Mouse (Mus musculus) thymus, postnatal 14 days (tissue): Measurements from ENCODE around the gene Ptpre.
"Not testable (repeated sequence)": the region's sequence is repeated elsewhere in the genome, so short reads cannot be mapped to it uniquely, and the experiment has no call there.

Experiments
- DNase-seq: peaks from one replicate; pipeline ENCODE4 v3.0.0; 2021

Gene Ptpre

GRCm38 (mm10) chr7:135650061-135650460 lies 112.8 kb downstream of the Ptpre start:
- DNase-seq: no peak

DNA sequence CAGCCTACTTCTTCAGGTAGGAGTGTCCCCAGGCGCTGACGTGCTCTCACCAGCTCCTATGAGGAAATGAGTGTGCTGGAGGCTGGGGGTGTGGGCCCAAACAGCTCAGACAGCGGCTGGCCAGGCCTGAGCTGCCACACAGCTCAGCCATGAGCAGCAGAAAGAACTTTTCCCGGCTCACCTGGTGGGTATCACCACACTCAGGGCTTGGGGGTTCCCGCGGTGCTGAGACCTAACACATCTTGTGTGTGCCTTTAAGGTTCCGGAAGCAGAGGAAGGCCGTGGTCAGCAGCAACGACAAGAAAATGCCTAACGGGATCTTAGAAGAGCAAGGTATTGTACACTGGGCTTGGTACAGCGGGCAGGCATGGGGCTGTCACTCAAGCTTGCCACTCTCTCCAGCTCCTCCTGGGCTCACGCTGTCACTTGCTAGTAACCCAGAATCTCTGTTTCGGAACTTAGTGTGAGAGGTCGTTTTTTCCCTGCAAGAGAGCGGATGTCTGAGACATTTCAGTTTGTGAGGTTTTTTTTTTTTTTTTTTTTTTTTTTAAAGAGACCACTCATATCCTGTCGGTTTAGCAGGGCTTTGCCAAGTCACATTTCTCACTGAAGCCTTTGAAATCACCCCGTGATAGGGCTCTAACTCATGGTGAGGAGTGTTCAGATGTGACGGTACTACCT lies 114.7 kb downstream of the Ptpre start:
- DNase-seq: peak; percentile 74

DNA sequence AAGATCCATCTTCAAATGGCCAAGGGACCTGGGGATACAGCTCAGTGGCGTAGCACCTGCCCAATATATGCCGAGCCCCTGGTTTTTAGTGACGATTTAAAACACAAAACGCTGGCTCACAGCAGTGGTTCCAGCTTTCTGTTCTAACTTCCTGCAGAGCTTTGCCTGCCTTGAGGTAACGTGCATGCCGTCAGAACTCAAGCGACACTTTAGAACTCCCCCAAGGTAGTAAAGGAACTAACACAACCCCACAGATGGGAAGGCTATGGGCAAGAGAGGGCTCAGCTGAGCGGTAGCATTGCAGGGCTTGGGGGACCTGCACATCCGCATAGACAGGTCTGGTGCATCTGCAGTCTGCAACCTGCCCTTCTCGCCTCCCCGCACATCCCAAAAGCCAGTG lies 115.5 kb downstream of the Ptpre start:
- DNase-seq: peak; percentile 74

- no peak for DNase-seq
Observed at GRCm38 (mm10) chr7:135653601-135654000, 116.3 kb downstream of the Ptpre start.

DNA sequence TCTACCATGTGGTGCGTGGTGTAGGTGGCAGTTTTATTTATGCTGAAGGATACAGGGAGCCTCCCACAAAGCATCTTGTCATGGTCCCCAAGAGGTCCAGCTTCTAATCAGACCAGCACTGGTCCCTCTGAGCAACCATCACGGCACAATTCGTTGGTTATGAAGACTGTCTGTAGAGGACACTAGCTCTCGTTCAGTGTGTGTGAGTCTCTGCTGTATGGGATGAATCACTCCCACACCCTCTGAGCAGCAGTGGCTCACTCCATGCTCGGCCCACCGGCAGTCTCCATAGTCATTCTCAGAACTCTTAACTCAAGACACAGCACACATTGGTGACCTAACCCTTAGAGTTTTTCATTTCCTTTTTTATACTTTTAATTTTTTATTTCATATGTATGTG lies 117.0 kb downstream of the Ptpre start:
- no peak for DNase-seq

DNA sequence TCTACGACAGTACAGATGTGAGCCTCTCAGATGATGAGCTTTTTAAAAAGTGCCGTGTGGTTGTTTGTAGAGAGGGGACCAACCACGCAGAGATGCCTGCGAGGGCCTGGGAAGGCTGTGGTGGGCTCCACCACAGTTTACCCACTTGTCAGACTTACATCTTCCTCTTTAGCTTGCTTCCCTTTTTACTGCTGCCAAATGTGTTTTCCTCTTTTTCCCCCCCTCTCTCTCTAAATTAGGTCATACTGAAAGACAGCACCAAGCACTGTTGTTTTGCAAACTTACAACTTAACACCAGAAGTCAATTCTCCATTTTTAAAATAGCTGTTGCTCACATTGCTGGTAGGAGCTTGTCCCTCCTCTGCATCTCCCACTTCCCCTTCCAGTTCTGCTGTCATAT lies 117.8 kb downstream of the Ptpre start:
- no peak for DNase-seq

GRCm38 (mm10) chr7:135658150-135658549 lies 120.9 kb downstream of the Ptpre start:
- peak; percentile 69 for DNase-seq

DNA sequence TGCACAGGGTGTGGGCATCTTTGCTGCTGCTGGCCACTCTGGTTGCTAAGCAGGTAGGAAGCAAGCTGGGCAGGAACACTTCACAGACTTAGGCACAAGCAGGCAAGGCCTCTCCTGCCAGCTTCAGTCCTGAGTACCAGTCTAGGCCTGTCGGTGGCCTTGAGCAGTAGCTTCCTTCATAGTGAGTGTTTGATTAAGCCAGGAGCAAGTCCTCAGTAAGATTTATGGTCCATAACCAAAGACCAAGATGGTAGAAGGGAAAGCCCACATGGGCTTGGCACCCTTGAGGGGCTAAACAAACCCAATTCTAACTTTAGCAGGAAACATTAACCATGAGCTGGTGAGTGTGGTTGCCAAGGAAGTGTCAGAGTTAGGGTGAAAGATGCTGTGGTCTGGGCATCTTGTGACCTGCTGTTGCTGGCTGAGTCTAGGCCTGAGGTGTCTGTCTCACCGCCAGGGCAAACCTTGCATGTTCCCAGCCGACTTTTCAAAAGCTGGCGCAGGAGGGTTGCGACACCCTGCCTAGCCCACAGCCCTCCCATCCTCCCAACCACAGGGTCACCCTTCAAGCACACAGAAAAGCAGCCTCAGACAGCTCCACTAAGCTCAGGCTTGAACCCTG lies 122.1 kb downstream of the Ptpre start:
- DNase-seq: no peak

- DNase-seq: no peak
Observed at GRCm38 (mm10) chr7:135660314-135660713, 123.0 kb downstream of the Ptpre start.

DNA sequence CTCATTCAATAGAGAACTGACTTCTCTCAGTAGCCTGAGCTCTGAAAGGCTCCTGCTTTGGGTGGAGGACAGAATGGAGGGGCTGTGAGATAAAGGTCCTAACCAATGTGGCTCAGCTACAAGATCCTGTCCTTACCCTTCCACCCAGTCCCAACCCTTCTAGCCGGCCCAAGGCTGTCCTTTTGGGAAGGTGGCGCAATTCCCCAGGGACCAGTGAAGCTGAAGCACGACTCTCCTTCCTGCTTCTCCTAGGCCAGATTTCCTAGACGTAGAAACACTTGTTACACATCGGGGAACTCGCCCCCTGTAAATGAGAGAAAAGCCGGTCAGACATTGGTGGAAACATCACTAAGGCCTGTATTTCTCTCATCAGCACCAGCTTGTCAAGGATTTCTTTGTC lies 126.9 kb downstream of the Ptpre start:
- DNase-seq: no peak

GRCm38 (mm10) chr7:135666314-135666713 lies 129.0 kb downstream of the Ptpre start:
- DNase-seq: no peak

- DNase-seq: peak; percentile 75
Observed at GRCm38 (mm10) chr7:135668852-135669739, 131.8 kb downstream of the Ptpre start.

- DNase-seq: no peak
Observed at GRCm38 (mm10) chr7:135673576-135673975, 136.3 kb downstream of the Ptpre start.

- no peak for DNase-seq
Observed at GRCm38 (mm10) chr7:135676722-135677121, 139.4 kb downstream of the Ptpre start.

GRCm38 (mm10) chr7:135680334-135680733 lies 143.1 kb downstream of the Ptpre start:
- peak; percentile 76 for DNase-seq

GRCm38 (mm10) chr7:135684098-135684497 lies 146.8 kb downstream of the Ptpre start:
- DNase-seq: not testable (repeated sequence)

GRCm38 (mm10) chr7:135684938-135685337 lies 147.7 kb downstream of the Ptpre start:
- DNase-seq: no peak

GRCm38 (mm10) chr7:135689396-135689795 lies 152.1 kb downstream of the Ptpre start:
- DNase-seq: no peak

- DNase-seq: no peak
Observed at GRCm38 (mm10) chr7:135691941-135692340, 154.7 kb downstream of the Ptpre start.

- no peak for DNase-seq
Observed at GRCm38 (mm10) chr7:135694130-135694529, 156.8 kb downstream of the Ptpre start.

- DNase-seq: no peak
Observed at GRCm38 (mm10) chr7:135694796-135695195, 157.5 kb downstream of the Ptpre start.

- no peak for DNase-seq
Observed at GRCm38 (mm10) chr7:135696127-135696526, 158.8 kb downstream of the Ptpre start.

GRCm38 (mm10) chr7:135697021-135697740 lies 159.9 kb downstream of the Ptpre start:
- not testable (repeated sequence) for DNase-seq
